Mouse (Mus musculus): ENCODE data around the gene Ripor3.
A peak's percentile ranks its signal among the peaks of the same experiment; 100 is the strongest.

Ripor3 gene

GRCm38 (mm10) chr2:167932727-167933231 lies 77.6 kb downstream of the Ripor3 start:
- no peak for DNase-seq (ENCODE audit: low spot score in 2 of 2)

- peak; percentile 98 to 99 for DNase-seq (ENCODE audit: low spot score in 2 of 2)
Observed at GRCm38 (mm10) chr2:167931985-167932726, 78.3 kb downstream of the Ripor3 start, which contains the start of gene Ptpn1. Gene Ptpn1, plus strand, starts transcription at chr2:167932057.

GRCm38 (mm10) chr2:167930975-167931374 lies 79.4 kb downstream of the Ripor3 start:
- no peak for DNase-seq (ENCODE audit: low spot score in 2 of 2)
